Mouse (Mus musculus): Measurements from ENCODE around the gene Pdlim7.
A peak's percentile ranks its signal among the peaks of the same experiment; 100 is the strongest.

Pdlim7 gene

DNA sequence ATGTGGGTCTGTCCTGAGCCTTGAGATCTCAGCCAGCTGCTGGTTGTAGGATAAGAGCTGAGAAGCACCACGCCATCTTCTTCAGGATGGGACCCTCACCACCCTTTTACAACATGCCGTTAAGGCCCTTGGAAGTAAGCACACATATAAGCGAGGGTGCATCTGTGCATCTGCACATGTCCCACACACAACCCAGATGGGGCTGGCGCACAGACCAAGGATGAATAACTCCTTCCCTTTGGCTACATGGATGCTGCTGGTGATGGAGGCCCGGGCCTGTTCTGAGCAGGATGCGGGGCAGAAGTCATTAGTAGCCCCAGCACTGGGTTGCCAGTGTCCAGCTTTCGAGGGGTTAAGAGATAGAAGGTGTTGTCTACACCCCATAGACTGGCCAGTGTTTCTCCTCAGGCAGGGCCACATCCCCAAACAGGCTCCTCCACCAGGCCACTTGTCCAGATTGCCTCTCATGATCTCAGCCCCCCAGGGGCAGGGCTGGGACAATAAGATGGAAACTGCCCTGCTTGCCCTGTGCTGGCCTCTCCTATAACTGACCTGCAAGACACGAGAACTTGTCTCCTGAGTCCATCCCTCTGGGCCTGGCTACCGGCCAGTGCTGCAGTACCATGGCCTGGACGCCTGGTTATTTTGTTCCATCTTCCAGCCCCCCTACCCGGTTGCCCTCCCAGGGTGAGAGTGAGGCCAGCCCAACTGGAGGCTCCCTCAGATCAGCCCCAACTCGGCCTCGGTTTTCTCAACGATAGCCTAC lies 27.3 kb downstream of the Pdlim7 start:
- DNase-seq (ENCODE audit: low read depth, low spot score), result no peak

DNA sequence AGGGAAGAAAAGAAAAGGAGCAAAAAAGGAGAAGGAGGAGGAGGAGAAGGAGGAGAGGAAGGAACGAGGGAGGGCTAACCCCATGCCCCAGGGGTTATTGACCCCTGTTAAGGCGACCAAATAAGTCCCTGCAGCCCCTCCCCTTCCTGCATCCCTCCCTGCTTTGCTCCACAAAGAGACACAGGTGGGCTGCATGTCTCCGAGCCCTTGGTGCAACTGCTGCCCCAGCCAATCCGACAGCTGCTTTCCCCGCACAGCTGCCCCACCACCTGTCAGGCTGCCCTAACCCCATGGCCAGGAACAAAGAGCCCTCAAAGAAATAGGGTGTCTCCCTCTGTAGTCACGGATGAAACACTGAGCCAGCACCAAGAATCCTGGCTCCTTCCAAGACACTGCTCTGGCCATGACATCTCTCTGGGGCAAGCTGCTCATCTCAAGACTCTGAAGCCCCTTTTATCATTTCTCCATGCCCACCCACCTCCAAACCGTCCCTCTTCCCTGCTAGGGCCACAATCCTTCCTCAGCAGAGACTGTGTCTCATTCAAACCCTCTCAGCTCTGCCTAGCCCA lies 28.9 kb downstream of the Pdlim7 start:
- no peak for DNase-seq (ENCODE audit: low read depth, low spot score)

DNA sequence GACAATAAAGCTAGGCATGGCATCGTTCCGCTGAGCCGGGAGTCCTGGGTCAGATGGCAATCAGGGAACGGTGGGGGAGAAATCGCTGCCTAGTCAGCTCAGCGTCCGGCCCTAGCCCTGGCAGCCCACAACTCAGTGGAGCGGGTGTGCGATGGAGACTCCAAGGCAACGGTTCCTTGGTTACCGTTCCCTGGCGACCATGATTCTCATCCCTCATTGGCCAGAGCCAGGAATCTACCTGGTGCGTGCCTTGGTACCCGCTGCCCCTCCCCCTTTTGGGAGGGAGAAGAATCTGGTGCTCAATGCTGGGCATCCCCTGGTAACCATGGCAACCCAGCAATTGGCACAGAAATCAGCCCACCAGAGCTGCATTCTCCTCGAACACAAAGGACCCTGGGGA lies 29.9 kb downstream of the Pdlim7 start:
- DNase-seq (ENCODE audit: low read depth, low spot score), result no peak

DNA sequence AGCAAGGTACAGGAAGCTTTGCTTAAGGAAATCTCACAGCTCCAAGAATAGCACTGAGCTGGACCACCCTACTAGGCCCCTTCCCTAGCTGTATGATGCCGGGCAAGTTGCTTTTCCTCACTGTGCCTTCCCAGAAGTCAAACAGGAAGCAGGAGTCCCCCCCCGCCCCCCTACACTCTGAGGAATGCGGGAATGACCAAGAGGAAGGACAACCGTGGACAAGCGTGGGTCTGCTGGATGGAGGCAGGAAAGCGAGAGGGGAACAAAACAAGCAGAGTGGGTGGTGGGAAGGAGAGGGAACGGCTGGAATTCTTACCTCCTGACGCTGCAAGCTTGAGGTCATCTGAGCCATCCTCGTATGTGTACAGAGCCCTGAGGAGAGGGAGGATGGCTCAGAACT lies 30.4 kb downstream of the Pdlim7 start:
- no peak for DNase-seq (ENCODE audit: low read depth, low spot score)

DNA sequence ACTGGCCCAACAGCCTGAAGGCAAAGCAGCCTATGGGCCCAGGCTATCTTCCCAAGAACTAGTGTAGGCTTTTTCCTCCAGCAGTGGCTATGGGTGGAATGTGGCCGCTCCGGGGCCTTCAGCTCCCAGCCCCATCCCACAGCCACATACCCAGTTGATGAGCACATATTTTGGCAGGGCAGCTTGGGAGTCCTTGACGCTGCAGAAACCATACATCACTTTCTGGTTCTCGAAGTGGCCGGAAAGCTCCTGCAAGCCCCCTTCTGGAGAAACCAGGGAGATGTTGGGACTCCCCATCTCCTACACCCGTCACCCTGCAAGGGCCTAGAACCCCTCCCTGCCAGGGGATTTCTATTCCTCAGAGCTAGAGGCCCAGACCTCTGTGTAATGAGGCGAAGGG lies 30.9 kb downstream of the Pdlim7 start:
- no peak for DNase-seq (ENCODE audit: low read depth, low spot score)

DNA sequence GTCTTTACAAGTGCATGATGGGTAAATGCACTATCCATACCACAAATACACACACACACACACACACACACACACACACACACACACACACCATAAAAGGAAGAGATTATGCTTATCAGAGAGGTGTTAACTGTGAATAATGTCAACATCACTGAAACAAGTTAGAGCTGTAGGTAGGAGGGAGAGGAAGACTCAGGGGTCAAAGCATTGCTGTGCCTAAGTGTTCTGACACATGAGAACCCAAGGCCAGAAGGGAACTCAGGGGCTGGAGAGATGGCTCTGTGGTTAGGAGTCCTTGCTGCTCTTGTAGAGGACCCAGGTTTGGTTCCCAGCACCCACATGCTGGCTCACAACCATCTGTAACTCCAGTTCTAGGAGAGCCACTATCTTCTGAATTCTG lies 33.5 kb downstream of the Pdlim7 start:
- no peak for DNase-seq (ENCODE audit: low read depth, low spot score)

DNA sequence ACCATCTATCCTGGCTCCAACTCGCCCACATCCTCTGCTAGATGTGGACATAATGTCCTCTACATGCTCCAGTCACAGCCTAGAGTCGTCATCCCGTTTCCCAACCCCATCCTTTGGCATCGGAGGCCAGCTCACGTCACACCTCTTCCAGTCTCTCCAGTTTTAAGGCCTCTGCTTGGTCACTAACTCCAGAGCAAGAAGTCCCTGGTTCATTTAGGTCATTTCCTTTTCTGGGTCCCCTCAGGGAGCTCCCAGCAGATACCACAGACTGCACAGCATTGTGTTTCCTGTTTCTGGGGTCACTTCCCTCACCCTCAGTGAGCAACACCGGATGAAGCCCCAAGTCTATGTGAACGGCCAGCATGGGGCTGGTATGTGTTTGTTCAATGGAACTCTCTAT lies 34.5 kb downstream of the Pdlim7 start:
- DNase-seq (ENCODE audit: low read depth, low spot score), result no peak

DNA sequence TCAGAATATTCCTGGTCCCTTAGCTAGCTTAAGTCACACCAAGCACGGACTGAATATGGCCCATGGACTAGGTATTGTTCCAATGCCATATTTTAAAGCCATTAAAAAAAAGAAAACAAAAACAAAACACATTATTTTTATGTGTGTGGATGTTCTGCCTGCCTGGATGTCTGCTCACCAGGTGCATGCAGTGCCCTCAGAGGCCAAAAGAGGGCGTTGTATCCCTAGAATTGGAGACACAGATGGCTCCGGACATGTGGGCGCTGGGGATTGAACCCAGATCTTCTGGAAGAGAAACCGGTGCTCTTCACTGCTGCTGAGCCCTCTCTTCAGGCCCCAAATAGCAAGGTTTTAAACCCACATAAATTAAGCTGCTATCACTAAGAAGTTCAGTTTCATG lies 35.4 kb downstream of the Pdlim7 start:
- DNase-seq (ENCODE audit: low read depth, low spot score), result peak; percentile 50

DNA sequence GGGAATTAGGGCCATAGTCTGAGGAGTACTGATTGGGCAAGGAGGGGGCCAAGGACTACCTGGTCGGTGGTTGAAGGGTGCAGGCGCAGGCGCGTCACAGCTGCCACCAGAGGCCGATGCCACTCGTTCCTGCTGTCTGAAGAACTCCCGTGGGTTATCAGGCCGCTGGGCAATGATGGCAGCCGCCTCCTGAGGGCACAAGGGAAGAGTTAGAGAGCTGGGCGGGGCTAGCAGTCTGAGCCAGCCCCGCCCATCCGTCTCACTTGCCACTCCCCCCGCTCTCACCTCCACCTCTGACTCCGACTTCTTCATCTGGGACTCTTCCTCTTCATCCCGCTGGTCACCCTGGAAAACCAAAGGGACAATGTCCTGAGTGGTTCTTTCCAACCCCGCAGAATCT lies 36.0 kb downstream of the Pdlim7 start:
- no peak for DNase-seq (ENCODE audit: low read depth, low spot score)

DNA sequence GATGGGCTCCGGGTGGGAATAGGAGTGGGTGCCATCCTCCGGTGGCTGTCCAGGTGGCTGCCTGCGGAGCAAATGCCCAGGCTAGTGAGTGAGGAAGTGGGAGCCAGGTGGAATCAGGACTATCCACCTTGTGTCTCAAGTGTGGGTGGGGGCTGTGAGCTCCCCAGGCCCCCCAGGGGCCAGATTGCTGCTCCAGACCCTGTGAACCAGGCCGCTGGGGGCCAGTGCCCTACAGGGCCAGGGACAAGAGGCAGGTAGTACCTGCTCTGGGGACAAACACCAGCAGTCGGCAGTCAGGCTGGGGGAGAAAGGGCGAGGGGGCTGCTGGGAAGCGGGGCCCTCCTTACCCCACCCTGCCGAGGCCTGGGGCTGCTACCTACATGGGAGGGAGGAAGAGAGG lies 37.2 kb downstream of the Pdlim7 start:
- DNase-seq (ENCODE audit: low read depth, low spot score), result no peak

DNA sequence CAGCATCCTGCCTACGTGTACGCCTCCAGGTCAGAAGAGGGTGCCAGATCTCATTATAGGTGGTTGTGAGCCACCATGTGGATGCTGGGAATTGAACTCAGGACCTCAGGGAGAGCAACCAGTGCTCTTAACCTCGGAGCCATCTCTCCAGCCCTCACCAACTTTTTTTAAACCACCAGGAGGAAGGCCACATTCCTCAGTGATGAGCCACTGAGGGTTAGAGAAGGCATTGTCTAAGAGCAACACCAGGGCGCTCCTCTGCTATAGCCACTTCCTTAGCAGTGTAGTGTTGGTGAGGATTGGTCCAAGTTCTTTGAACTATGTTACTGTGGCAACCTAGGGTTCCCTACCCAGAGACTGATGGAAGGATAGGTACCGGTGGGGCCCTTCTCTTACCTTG lies 37.7 kb downstream of the Pdlim7 start:
- DNase-seq (ENCODE audit: low read depth, low spot score), result no peak

DNA sequence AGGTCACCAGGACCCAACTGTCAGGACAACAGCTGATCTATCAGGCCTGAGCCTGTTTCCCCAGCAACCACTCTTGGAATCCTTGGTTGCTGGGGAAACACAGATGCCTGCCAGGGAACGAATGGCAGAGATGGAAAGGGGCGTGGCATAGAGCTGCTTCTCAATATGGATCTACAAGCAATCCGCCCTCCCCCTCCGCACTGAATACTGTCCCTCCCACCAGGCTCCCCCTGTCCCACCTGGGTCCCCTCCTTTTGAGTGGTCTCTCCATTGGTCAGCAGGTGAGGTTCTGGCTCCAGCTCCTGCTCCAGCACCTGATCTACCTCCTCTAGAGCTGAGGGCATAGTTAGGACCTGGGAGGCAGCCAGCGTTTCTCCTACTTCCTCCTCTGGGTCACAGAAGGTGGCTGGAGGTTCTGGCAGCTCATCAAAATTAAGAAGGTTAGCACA lies 38.8 kb downstream of the Pdlim7 start:
- no peak for DNase-seq (ENCODE audit: low read depth, low spot score)

DNA sequence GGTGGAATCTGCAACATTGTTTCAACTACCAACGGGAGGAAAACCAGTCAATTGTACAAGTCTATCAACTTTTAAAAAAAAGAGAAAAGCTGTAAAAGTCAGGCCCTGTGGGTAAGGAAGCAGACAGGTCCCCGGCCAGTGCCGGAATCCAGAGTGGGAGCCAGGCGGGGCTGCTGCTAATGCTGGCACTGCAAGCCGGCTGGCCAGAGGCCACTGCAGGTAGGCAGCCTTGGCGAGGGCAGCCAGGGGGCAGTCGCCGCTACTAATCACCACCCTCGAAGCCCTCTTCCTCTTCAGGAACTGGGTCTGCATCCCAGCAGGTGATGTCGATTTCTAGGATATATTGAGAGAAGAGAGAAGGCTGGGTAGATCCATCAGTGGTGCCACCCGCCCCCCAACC lies 39.5 kb downstream of the Pdlim7 start:
- no peak for DNase-seq (ENCODE audit: low read depth, low spot score)

DNA sequence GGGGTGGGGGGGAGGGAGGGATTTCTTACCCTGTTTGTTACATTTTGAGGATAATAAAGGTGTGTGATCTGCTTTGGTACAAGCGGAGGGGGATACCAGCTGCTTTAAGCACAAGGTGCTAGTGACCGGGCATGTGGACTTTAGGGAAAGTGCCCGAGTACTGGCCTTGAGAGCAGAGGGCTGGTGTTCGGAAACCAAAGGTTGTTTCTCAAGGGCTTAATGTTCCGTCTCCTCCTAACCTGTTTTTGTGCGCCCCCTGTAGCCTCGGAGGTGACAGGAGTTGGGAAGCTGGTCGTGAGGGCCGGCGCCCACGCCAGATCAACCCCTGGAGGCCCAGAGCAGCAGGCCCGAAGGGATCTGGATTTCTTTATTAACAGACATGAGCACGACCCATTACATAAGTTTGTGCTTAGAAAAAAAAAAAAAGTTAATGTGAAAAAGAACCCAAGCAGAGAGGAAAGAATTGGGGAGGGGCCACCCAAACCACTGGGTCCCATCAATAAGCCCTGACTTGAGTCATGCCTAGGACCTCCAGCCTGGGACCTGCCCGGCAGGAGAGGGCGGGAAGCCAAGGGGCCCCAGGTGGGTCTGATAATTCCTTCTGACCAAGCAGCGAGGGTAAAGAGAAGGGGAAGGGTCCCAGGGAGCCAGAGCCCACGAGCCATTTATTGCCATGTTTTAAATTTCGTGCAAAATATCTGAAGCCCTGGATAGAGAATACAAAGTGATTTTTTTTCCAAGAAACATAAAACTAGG lies 40.2 kb downstream of the Pdlim7 start:
- DNase-seq (ENCODE audit: low read depth, low spot score), result peak; percentile 59

DNA sequence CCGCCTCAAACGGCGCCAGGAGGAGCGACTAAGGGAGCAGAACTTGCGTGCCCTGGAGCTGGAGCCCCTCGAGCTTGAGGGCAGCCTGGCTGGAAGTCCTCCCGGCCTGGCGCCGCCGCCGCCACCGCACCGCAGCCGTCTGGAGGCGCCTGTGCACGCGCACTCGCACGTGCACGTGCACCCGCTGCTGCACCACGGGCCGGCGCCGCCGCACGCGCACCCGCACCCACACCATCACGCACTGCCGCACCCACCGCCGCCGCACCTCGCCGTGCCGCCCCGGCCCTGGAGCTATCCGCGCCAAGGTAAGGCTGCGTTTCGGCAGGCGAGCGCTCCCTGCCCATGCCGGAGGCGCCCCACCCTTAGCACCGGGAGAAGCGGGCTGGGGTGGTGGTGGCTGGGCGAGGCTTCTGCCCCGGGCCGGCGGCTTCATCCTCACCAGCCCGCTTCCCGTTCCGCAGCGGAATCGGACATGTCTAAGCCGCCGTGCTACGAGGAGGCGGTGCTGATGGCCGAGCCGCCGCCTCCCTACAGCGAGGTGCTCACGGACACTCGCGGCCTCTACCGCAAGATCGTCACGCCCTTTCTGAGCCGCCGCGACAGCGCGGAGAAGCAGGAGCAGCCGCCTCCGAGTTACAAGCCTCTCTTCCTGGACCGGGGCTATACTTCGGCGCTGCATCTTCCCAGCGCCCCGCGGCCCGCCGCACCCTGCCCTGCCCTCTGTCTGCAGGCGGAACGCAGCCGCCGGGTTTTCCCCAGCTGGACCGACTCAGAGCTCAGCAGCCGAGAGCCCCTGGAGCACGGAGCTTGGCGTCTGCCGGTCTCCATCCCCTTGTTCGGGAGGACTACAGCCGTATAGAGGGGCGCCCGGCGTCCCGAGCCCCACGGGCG lies 41.1 kb downstream of the Pdlim7 start:
- DNase-seq (ENCODE audit: low read depth, low spot score), result peak; percentile 72

DNA sequence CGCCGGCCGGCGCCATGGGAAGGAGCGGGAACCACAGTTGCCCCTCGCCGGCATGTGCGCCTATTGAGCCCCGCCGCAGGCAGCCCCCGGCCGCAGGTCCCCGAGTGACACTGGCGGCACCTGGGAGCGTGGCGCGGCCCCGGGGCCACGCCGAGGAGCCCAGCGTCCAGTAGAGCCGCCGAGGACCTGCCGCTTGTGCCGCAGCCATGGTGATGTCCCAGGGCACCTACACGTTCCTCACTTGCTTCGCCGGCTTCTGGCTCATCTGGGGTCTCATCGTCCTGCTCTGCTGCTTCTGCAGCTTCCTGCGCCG lies 41.7 kb downstream of the Pdlim7 start:
- no peak for DNase-seq (ENCODE audit: low read depth, low spot score)

DNA sequence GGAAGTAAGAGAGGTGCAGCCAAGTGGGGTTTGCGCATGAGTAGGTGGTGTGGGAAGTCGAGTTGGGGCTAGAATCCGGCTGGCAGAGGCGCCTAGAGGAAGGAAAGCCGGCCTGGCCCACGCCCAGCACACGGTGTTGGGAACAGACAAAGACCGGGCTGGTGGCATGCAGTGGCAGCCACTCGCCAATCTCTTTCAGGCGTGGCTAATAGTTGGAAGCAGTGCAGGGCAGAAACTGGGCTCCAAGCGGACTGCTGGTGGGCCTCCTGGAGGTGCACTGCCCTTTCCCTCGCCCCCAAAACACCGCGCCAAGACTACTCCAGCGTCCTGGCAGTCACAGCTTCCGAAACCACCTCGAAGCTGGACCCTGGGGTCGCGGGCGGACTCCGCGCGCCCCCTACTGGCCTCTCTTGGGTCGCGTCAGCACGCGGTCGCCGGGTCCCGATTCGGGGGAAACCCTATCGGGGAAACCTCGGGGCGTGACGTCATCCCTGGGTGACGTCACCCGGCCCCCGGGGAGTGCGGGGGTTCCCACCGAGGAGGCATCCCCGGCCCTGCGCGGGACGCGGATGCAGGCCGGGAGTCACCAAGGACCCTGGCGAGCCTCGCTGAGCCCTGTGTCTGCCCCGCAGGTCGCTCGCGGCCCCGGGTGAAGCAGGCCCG lies 42.2 kb downstream of the Pdlim7 start:
- peak; percentile 92 for DNase-seq (ENCODE audit: low read depth, low spot score)

DNA sequence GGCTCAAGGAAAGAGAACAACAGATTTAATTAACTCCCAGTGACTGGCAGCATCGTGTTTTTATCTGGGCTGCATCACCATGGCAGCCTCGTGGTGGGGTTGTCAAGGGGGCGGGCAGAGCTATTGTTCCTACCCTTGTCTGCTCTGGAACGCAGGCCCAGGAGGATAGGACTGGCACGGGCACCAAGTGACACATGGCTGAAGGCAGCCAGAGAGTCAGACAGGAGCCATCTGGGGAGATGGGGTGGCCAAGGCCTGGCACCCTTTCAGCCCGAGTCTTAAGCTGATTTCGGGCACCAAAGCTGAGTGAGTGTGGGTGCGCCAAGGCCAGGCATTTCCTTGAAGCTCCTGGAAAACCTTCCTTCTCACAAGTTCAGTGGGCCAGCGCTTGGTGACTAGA lies 43.1 kb downstream of the Pdlim7 start:
- DNase-seq (ENCODE audit: low read depth, low spot score), result no peak

DNA sequence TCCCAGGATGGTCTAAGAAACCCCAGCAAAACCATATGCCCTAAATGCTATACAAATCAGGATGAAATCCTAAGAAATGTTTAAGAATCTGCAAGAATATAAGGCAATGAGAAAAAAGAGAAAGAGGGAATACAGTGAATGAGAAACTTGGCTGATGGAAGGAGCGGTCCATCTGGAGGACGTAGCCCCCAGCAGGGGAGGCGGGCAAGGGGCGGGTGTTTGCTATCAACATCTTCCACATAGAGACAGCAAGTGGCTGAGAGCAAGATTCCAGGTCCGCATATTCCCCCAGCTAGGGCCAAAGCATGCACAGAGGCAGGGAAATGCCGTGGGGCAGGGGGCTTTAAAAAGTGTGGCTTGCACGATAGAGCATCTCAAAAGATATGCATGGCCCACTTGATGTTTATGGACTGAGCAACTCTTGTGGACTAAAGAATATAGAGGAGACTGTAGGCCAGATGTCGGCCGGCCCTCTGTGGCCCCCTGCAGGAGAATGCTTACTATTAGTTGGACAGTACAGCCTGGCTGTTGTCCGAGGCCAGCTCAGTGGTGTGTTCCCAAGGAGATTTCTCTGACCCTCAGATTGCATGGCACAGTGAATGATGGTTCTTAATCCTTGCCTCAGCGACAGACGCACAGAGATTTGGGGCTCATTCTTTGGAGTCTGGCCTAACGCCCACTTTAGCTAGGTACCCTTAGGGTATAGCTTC lies 44.5 kb downstream of the Pdlim7 start:
- no peak for DNase-seq (ENCODE audit: low read depth, low spot score)

DNA sequence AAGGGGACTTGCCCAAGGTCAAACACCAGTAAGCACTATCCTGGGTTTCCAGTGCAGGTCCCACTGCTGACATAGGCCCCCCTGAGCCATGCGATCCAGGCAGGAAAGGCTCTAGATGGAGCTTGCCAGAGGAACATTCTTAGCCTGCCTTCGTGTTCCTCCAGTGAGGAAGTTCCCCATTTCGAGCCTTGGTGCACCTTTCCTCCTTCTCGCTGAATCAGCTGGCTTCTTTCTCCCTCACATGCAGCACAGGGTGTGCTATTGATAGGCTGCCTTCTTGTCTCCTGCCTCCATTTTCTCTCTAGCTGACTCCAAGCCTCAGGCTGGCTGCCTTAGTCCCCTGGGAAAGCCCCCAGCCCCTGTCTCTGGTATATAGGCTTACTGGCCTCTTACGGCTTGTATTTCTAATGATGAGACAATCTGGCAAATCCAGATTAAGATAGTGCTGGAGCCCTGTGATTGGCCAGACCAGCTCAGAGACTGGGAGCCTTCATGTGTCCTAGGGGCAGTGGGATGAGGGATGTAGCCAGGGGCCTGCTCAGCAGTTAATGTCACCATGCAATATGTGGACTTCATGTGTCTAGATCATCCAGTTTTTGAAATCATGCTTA lies 47.5 kb downstream of the Pdlim7 start:
- no peak for DNase-seq (ENCODE audit: low read depth, low spot score)
